Mouse (Mus musculus): ENCODE measurements around the gene Gm4881. TPM values are rescaled to one million over a fixed set of nuclear protein-coding genes. Genes with fewer than 3 reads are reported as not detected.
"Not testable (repeated sequence)": the region's sequence is repeated elsewhere in the genome, so short reads cannot be mapped to it uniquely, and the experiment has no call there.

Gene Gm4881
- polyA plus RNA-seq, 1 experiment from 2014 or later, result 1.0 TPM

DNA sequence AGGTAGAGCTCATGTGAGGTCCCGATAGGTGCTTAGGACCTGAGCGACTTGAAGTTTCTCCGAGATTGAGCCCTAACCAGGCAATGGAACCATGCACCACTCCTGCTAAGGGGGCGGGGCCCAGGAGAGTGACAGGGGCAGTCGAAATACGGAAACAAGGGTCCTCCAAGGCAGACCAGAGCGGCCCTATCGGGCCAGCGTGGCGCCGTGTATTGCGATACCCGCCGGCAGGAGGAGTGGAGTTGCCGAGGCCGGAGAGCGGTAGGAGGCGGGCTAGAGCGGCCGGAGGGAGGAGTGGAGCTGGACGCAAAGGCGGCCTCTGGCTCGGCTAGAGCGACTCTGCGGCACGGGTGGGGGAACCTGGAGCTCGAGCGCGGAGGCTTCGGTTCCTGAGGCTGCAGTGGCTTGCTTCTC lies 40.2 kb downstream of the Gm4881 start:
- WGBS, result under 1% methylated on average over 30 of the region's 30 CpGs
- H3K4me2 ChIP-seq, result peak overlapping the region; percentile 75
- ATAC-seq (ENCODE audit: low read depth), result peak; percentile 98
- H3K9ac ChIP-seq, result peak overlapping the region; percentile 86
- peaks cover 9% of the 10 kb centered on the region for H3K36me3 ChIP-seq
- no peaks in the 10 kb centered on the region for H3K9me3 ChIP-seq
- peak overlapping the region; percentile 66 for H3K4me3 ChIP-seq
- no peaks in the 10 kb centered on the region for H3K27me3 ChIP-seq
- peak overlapping the region; percentile 81 for H3K27ac ChIP-seq (replicated peaks)
- H3K4me1 ChIP-seq (replicated peaks), result peaks cover 49% of the 10 kb centered on the region

DNA sequence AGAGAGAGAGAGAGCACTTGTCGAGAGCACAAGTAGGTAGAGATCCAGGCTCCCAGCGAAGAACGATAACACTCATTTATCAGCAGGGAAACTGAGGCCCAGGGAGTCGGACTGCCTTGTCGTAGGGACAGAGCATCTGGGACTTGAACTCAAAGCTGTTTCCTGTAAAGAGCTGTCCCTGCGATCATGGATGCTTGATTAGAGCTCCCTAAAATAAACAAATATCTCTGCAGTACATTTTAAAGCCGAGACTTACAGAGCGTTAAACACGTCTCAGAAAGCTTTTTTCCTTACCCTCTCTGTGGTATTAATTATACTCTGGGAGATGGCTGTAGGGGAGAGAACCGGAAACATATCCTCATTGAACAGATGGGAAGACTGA lies 40.9 kb downstream of the Gm4881 start:
- peaks cover 49% of the 10 kb centered on the region for H3K4me1 ChIP-seq (replicated peaks)
- H3K27ac ChIP-seq (replicated peaks), result 0 out of 2 replicates have a peak overlapping the region, but pooled peaks have one; percentile 74
- no peaks in the 10 kb centered on the region for H3K27me3 ChIP-seq
- peak overlapping the region; percentile 75 for H3K4me2 ChIP-seq
- peak overlapping the region; percentile 66 for H3K4me3 ChIP-seq
- no peaks in the 10 kb centered on the region for H3K9me3 ChIP-seq
- H3K36me3 ChIP-seq, result peaks cover 3% of the 10 kb centered on the region
- WGBS, result 44% methylated on average over 10 of the region's 10 CpGs
- H3K9ac ChIP-seq, result peak overlapping the region; percentile 78
- ATAC-seq (ENCODE audit: low read depth), result no peak

DNA sequence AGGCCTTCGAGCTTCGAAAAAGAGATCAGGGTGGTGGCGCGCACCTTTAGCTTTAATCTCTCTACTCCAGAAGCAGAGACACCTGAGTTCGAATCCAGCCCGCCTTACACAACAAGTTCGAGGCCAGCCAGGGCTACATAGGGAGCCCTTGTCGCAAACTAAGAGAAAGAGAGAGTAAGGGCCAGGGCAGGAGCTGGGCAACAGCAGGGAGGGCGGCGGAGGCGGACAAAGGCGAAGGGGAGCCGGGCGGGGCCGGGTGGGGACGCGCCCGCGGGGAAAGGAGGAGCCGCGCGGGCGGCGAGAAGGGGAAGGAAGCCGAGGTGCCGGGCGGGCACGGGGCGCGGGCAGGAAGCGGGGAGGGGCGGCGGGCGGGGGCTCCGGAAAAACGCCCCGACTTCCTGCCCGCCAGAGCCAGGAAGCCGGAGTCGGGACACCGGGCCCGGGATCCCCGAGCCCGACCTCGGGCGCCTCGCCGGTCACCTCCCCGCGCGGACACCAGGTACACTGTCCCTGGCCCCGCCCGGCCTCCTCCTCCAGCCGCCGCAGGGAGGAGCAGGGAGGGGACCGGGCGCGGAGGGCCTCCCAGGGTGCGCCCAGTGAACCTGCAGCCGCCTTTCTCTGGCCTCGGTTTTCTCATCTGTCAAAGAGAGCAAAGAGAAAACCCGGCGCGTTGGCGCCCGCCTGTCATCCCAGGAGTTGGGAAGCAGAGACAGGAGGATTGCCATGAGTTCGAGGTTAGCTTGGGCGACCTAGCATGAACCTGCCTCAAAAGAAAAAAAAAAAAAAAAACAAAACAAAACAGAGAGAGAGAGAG lies 41.5 kb downstream of the Gm4881 start, which contains the start of gene Arhgef1:
TSS of gene Arhgef1 (plus strand) at position 283 of the 814 bp plus-strand sequence.
- 9% methylated on average over 37 of the region's 68 CpGs for WGBS
- peaks cover 49% of the 10 kb centered on the region for H3K4me1 ChIP-seq (replicated peaks)
- H3K27ac ChIP-seq (replicated peaks), result peak within 1 kb of the TSS; percentile 81
- no peaks in the 10 kb centered on the region for H3K9me3 ChIP-seq
- H3K4me3 ChIP-seq, result peak within 1 kb of the TSS; percentile 66
- ATAC-seq (ENCODE audit: low read depth), result no peak
- H3K4me2 ChIP-seq, result peak within 1 kb of the TSS; percentile 75
- H3K27me3 ChIP-seq, result no peaks in the 10 kb centered on the region
- H3K9ac ChIP-seq, result peak within 1 kb of the TSS; percentile 78
- no peaks in the 10 kb centered on the region for H3K36me3 ChIP-seq

DNA sequence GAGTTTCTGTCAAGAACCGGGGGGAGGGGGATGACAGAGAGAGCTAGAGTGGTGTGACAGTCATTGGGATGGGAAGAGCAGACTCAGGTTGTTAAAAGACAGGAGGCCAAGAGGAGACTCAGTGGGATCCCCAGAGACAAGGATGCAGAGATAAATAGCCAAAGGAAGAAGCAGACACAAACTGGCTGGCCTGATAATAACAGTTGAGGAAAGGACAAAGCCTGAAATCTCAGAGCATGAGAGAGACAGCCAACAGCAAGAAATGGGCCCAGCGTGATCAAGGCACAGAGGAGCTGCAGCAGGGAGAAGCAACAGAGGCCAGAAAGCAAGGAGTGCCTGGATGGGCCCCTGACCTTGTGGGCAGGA lies 42.0 kb downstream of the Gm4881 start:
- Histone ChIP-seq H3K36me3 (no peaks in the 10 kb centered on the region), H3K4me3 (peak overlapping the region; percentile 66), H3K9me3 (no peaks in the 10 kb centered on the region), H3K9ac (peak overlapping the region; percentile 78), H3K4me2 (peak overlapping the region; percentile 75), H3K27me3 (no peaks in the 10 kb centered on the region), H3K27ac (replicated peaks) (peak overlapping the region; percentile 74), H3K4me1 (replicated peaks) (peaks cover 47% of the 10 kb centered on the region)
- WGBS, result 45% methylated on average over 2 of the region's 2 CpGs
- no peak for ATAC-seq (ENCODE audit: low read depth)

DNA sequence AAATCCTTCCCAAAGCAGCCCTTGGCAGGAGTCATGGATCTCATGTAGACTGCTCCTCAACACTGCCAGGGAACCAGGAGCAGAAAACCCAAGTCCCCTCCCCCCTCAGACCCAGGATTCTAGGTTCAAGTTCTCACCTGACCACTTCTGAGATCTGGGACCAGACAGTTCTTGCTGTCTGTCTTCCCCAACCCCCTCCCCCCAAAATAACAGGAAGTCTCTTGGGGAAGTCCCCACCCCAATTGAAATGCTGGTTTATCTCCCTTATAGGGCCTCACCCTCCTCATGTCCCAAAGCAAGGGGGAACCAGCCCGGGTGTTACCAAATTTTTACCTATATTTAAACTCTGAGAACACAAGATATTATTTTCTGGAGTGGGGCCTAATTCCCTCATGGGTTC lies 42.5 kb downstream of the Gm4881 start:
- Histone ChIP-seq H3K36me3 (no peaks in the 10 kb centered on the region), H3K9me3 (no peaks in the 10 kb centered on the region), H3K9ac (no peak overlapping the region), H3K4me2 (peak overlapping the region; percentile 75), H3K27ac (replicated peaks) (peak overlapping the region; percentile 74; the same call in 1 of the 2 replicates), H3K4me1 (replicated peaks) (peaks cover 43% of the 10 kb centered on the region), H3K4me3 (0 out of 2 replicates have a peak overlapping the region, but pooled peaks have one; percentile 66), H3K27me3 (no peaks in the 10 kb centered on the region)
- WGBS, result 80% methylated on average over 1 of the region's 1 CpGs
- no peak for ATAC-seq (ENCODE audit: low read depth)

DNA sequence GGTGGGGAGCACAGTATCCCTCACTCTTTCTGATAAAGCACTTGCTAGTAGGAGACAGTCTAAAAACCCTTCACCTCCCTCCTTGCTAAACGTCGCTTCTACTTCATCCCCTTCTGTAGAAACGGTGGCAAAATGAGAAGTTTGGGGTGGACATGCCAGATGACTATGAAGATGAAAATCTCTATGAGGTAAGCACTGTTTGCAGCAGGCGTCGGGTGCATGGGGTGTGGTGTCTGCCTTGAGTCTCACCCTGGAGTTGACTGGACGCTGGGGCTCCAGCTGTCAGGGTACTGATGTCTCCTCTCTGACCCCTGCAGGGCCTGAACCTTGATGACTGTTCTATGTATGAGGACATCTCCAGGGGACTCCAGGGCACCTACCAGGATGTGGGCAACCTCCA lies 43.2 kb downstream of the Gm4881 start:
- no peaks in the 10 kb centered on the region for H3K27me3 ChIP-seq
- no peak overlapping the region for H3K4me3 ChIP-seq
- no peaks in the 10 kb centered on the region for H3K9me3 ChIP-seq
- no peak for ATAC-seq (ENCODE audit: low read depth)
- H3K27ac ChIP-seq (replicated peaks), result no peak overlapping the region
- 76% methylated on average over 6 of the region's 6 CpGs for WGBS
- H3K4me1 ChIP-seq (replicated peaks), result peaks cover 36% of the 10 kb centered on the region
- no peak overlapping the region for H3K9ac ChIP-seq
- H3K4me2 ChIP-seq, result no peak overlapping the region
- no peaks in the 10 kb centered on the region for H3K36me3 ChIP-seq

DNA sequence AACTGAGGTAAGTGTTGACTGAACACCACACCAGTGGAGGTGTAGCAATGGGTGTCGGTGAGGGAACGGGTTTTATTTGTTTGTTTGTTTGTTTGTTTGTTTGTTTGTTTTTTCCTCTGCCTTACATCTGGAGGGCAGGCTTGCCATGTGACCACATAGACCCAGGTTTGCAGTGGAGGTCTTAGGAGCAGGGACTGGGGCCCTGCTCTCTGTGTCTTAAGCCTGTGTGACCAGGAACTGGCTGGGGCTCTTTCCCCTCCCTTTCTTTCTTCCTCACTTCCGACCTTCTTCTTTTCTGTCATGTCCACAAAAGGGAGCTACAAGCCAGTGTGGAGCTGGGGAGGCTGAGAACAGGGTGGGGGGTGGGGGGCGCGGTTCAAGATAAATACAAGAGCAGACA lies 46.3 kb downstream of the Gm4881 start:
- Histone ChIP-seq H3K4me1 (replicated peaks) (peaks cover 10% of the 10 kb centered on the region; the same call in 1 of the 2 replicates), H3K4me3 (no peak overlapping the region), H3K9me3 (no peaks in the 10 kb centered on the region), H3K4me2 (no peak overlapping the region), H3K36me3 (no peaks in the 10 kb centered on the region), H3K9ac (no peak overlapping the region), H3K27me3 (no peaks in the 10 kb centered on the region), H3K27ac (replicated peaks) (no peak overlapping the region)
- 74% methylated on average over 5 of the region's 5 CpGs for WGBS
- no peak for ATAC-seq (ENCODE audit: low read depth)

DNA sequence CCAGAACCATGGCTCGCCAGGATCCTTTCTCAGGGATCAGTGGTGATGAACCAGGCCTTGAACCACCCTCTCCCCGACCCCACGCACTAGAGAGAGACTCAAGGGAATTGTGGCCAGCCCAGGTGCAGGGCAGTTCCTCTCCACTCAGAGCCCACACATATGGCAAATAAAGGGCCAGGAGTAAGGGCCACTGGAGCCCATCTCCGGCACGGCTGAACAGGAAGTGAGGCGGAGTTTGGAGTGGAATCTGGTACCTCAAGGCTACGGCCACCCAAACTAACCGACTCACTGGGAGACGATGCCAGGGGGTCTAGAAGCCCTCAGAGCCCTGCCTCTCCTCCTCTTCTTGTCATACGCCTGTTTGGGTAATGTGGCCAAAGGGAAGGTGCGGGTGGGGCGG lies 47.1 kb downstream of the Gm4881 start, which contains the start of gene Cd79a:
TSS of gene Cd79a (plus strand) at position 158 of the 400 bp plus-strand sequence.
- Histone ChIP-seq H3K27ac (replicated peaks) (no peak within 1 kb of the TSS), H3K4me1 (replicated peaks) (peaks cover 5% of the 10 kb centered on the region; the same call in 1 of the 2 replicates), H3K4me2 (no peak within 1 kb of the TSS), H3K27me3 (no peaks in the 10 kb centered on the region), H3K9ac (no peak within 1 kb of the TSS), H3K4me3 (no peak within 1 kb of the TSS), H3K36me3 (no peaks in the 10 kb centered on the region), H3K9me3 (no peaks in the 10 kb centered on the region)
- no peak for ATAC-seq (ENCODE audit: low read depth)
- WGBS, result 78% methylated on average over 12 of the region's 12 CpGs

DNA sequence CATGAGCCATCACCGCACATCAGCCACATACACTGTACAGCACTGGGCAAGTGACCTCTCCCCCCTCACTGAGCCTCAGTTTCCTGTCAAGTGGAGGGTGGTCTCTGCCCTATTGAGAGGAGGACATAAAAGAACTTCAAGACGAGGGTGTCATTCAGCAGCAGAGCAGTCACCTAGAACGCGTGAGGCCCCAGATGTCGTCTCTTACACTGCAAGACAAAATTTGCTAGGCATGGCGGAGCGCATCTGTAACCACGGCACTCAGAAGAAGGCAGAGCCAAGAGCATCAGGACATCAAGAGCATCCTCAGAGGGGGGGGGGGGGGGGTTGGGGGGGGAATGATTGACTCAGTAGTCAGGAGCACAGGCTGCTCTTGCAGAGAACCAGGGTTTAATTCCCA lies 48.0 kb downstream of the Gm4881 start:
- 73% methylated on average over 8 of the region's 8 CpGs for WGBS
- Histone ChIP-seq H3K9ac (no peak overlapping the region), H3K27ac (replicated peaks) (no peak overlapping the region), H3K27me3 (no peaks in the 10 kb centered on the region), H3K4me3 (no peak overlapping the region), H3K9me3 (no peaks in the 10 kb centered on the region), H3K4me1 (replicated peaks) (no peaks in the 10 kb centered on the region), H3K4me2 (no peak overlapping the region), H3K36me3 (peaks cover 1% of the 10 kb centered on the region)
- no peak for ATAC-seq (ENCODE audit: low read depth)

DNA sequence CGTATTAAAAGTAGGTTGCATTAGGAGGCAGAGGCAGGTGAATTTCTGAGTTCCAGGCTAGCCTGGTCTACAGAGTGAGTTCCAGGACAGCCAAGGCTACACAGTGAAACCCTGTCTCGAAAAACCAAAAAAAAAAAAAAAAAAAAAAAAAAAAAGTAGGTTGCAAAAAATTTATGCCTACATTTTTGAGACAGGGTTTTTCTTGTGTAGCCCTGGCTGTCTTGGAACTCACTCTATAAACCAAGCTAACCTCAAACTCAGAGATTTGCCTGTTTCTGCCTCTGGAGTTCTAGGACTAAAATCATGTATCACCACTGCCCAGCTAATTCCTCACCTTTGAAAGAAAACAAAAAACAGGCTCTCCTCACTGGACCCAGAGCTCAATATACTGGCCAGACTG lies 48.5 kb downstream of the Gm4881 start:
- WGBS, result 98% methylated on average over 2 of the region's 2 CpGs
- not testable (repeated sequence) for H3K27me3 ChIP-seq; H3K9me3 ChIP-seq; H3K4me3 ChIP-seq; H3K4me2 ChIP-seq; H3K9ac ChIP-seq; H3K36me3 ChIP-seq; ATAC-seq (ENCODE audit: low read depth); H3K4me1 ChIP-seq (replicated peaks); H3K27ac ChIP-seq (replicated peaks)

DNA sequence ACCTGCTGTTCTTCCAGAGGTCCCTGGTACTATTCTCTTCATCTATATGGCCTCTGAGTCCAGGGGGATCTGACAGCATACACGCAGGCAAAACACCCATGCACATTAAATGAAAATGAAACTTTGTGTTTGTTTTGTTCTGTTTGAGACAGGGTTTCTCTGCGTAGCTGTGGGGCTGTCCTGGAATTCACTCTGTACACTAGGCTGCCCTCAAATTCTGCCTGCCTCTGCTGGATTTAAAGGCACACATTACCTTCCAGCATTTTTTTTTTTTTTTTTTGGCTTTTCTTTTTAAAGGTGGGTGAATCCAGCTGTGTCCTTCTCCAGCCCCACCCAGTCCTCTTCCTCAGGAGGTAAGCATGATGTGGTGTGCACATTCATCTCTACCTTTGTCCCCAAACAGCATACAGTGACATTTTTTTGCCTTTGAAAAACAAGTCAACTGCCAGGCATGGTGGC lies 52.1 kb downstream of the Gm4881 start:
- Histone ChIP-seq H3K4me2 (no peak overlapping the region), H3K27me3 (no peaks in the 10 kb centered on the region), H3K4me3 (no peak overlapping the region), H3K4me1 (replicated peaks) (peaks cover 8% of the 10 kb centered on the region), H3K9ac (no peak overlapping the region), H3K27ac (replicated peaks) (no peak overlapping the region), H3K9me3 (no peaks in the 10 kb centered on the region), H3K36me3 (peaks cover 42% of the 10 kb centered on the region)
- no peak for ATAC-seq (ENCODE audit: low read depth)
- 75% methylated on average over 2 of the region's 2 CpGs for WGBS

DNA sequence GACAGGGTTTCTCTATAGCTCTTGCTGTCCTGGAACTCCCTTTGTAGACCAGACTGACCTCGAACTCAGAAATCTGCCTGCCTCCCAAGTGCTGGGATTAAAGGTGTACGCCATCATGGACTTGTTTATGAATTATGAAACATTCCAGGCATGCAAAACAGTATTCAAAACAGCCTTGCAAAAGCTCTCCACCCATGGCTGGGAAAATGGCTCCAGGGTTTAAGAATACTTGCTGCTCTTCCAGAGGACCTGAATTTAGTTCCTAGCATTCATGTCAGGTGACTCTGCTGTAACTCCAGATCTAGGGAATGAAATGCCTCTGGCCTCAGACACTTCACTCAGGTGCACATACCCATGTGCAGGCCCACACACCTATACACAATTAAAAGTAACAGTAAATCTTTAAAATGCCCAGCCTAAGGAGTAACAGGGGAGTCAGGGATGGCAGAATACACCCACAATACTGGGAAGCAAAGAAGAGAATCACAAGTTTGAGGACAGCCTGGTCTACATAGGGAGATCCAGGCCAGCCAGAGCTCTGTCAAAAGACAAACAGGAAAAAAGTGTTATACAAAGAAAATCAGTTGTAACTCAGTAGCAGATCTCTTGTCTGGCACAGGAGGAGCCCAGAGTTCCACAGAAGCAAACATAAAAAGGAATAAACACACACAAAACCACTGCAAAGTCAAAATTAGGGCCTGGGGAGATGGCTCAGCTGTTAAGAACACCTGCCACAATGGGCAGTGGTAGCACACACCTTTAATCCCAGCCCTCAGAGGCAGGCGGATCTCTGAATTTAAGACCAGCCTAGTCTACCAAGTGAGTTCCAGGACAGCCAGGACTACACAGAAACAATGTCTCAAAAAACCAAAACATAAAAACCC lies 52.8 kb downstream of the Gm4881 start:
- peaks cover 15% of the 10 kb centered on the region for H3K4me1 ChIP-seq (replicated peaks)
- WGBS, result 75% methylated on average over 3 of the region's 3 CpGs
- H3K27me3 ChIP-seq, result no peaks in the 10 kb centered on the region
- H3K9me3 ChIP-seq, result no peaks in the 10 kb centered on the region
- no peak overlapping the region for H3K27ac ChIP-seq (replicated peaks)
- H3K4me3 ChIP-seq, result no peak overlapping the region
- H3K36me3 ChIP-seq, result peaks cover 49% of the 10 kb centered on the region
- no peak overlapping the region for H3K4me2 ChIP-seq
- no peak for ATAC-seq (ENCODE audit: low read depth)
- H3K9ac ChIP-seq, result no peak overlapping the region
